Comparison of ENCODE assay signal across 20 mouse cellular contexts in the genomic region with DNA sequence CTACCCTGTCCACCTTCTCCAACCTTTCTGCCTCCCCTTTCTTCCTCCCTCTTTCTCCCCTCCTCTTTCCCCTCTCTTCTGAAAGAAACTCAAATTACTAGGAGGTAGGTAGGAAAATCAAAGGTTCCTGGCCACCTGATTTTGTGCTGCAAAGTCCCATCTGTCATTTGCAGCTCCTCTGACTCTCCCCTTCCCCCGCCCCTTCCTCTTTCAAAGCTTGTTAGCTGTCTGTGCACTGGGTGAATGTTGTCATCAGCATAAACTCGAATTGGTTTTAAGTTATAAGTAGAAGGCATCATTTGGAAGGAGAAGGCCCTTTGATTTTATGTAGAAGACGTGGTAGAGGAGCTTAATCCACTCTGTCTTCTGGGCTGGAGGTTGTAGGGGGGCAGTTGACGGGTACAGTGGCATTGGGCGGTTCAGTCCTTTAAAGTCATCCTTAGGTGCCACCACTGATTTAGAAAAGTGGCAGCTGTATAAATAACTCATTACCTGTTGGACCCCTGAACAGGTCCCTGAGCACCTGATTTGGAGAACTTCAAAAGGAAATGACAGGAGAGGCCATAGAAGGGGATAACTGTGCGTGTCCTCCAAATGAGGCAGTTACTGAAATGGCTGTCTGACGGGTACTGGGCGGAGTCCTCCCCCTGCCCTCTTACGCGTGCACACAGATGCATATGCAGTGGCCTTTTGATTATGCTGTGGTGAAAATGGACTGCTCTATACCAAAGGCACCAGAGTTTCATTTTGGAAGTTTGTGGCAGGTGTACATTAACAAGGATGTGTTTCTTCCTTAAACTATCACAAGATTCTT. TPM values are rescaled to one million over a fixed set of nuclear protein-coding genes. Genes with fewer than 3 reads are reported as not detected.
DNase-seq lines count a peak whose midpoint lies in the region; ATAC-seq and TF ChIP-seq lines count a peak whose summit lies in the region.
"Had no signal": no experiment of that assay in that cellular context is flagged by ENCODE, and none has a peak within 500 bp of the region (broad histone marks: within the 10 kb centered on the region; RNA-seq: fewer than 3 reads in every experiment).

No protein-coding gene starts in this region.

- peak overlapping the region; percentile 27; the same call in 1 of the 2 replicates for H3K27ac ChIP-seq in forebrain, embryonic 10.5 days
- H3K27ac ChIP-seq in forebrain, embryonic 11.5 days (ENCODE audit: low read depth, low read length), result no peak overlapping the region
- no peak overlapping the region for H3K27ac ChIP-seq in CH12.LX (ENCODE audit: insufficient read depth, low read depth)
- H3K27ac ChIP-seq in forebrain, embryonic 13.5 days, result peak overlapping the region; percentile 52
- H3K27ac ChIP-seq in midbrain, embryonic 12.5 days (replicated peaks), result no peak overlapping the region

- no peak for TF ChIP-seq RAD21 in CH12.LX (IDR thresholded peaks at IDR 0.05; ENCODE audit: low read depth, low read length)

- TF ChIP-seq EP300 in CH12.LX (IDR thresholded peaks at IDR 0.05; ENCODE audit: low read length), result no peak

- no peak for DNase-seq in forebrain, embryonic 10.5 days (ENCODE audit: extremely low spot score, low spot score)
- DNase-seq in forebrain, embryonic 11.5 days (ENCODE audit: low spot score), result no peak
- peak; percentile 6 for DNase-seq in CH12.LX (ENCODE audit: extremely low read depth)
- no peak for DNase-seq in ovary, postnatal 36 days (ENCODE audit: low spot score)
- no peak for DNase-seq in right cerebral cortex, postnatal 14 days
- no peak for DNase-seq in lung, postnatal 14 days
- DNase-seq: adrenal gland, adult 8-10 months; cerebellum, adult 11-12 months; embryo, embryonic 11 days; gastrocnemius, postnatal 25 days; heart, postnatal 4 days; kidney, adult 9 months; kidney, postnatal 4 days; lung, adult 2 months; spleen, adult 18-20 months; thymus, adult 18-20 months had no signal

- no peak overlapping the region for H3K4me3 ChIP-seq in forebrain, embryonic 10.5 days
- H3K4me3 ChIP-seq in forebrain, embryonic 11.5 days (ENCODE audit: low read depth, low read length), result no peak overlapping the region
- H3K4me3 ChIP-seq in CH12.LX (replicated peaks in 1 of 3; ENCODE audit: low read depth in 2 of 3, low read length in 2 of 3, poor library complexity in 1 of 3), result no peak overlapping the region
- no peak overlapping the region for H3K4me3 ChIP-seq in forebrain, embryonic 13.5 days
- H3K4me3 ChIP-seq in midbrain, embryonic 12.5 days, result no peak overlapping the region

- dilution Hi-C loops in CH12.LX (cut with MboI; ENCODE audit: extremely low pct_ligation_motif_present, extremely low pct_unique_long_range_greater_than_20kb, low sequenced_read_pairs), result no loop called here

- H3K27me3 ChIP-seq in forebrain, embryonic 10.5 days (ENCODE audit: poor library complexity, severe bottlenecking), result no peaks in the 10 kb centered on the region
- no peaks in the 10 kb centered on the region for H3K27me3 ChIP-seq in forebrain, embryonic 11.5 days (ENCODE audit: control insufficient read depth, insufficient read depth, low read length)
- no peaks in the 10 kb centered on the region for H3K27me3 ChIP-seq in CH12.LX (replicated peaks)
- H3K27me3 ChIP-seq in forebrain, embryonic 13.5 days, result no peaks in the 10 kb centered on the region
- no peaks in the 10 kb centered on the region for H3K27me3 ChIP-seq in midbrain, embryonic 12.5 days

- TF ChIP-seq POLR2A in CH12.LX (IDR thresholded peaks at IDR 0.05; ENCODE audit: low read depth, low read length), result no peak

- no peak for TF ChIP-seq CTCF in CH12.LX (conservative IDR thresholded peaks at IDR 0.05 in 1 of 2, IDR thresholded peaks at IDR 0.05 in 1 of 2; ENCODE audit: low read depth in 2 of 2, low read length in 2 of 2)

- peaks cover 14% of the 10 kb centered on the region for H3K4me1 ChIP-seq in forebrain, embryonic 10.5 days
- H3K4me1 ChIP-seq in forebrain, embryonic 11.5 days (replicated peaks; ENCODE audit: control insufficient read depth, insufficient read depth, low read length), result peaks cover 2% of the 10 kb centered on the region; the same call in 1 of the 2 replicates
- H3K4me1 ChIP-seq in CH12.LX (ENCODE audit: control insufficient read depth in 1 of 2, insufficient read depth in 2 of 2), result peaks cover 0 to 13% of the 10 kb centered on the region in 2 experiments; a peak in 2 of 4 replicates
- H3K4me1 ChIP-seq in forebrain, embryonic 13.5 days, result peaks cover 41% of the 10 kb centered on the region
- H3K4me1 ChIP-seq in midbrain, embryonic 12.5 days, result peaks cover 19% of the 10 kb centered on the region

- peaks cover 4% of the 10 kb centered on the region; the same call in 1 of the 2 replicates for H3K9me3 ChIP-seq in forebrain, embryonic 10.5 days
- no peaks in the 10 kb centered on the region for H3K9me3 ChIP-seq in forebrain, embryonic 11.5 days (ENCODE audit: control insufficient read depth, low read length)
- no peaks in the 10 kb centered on the region for H3K9me3 ChIP-seq in CH12.LX (replicated peaks; ENCODE audit: low read length)
- H3K9me3 ChIP-seq in forebrain, embryonic 13.5 days (replicated peaks), result peaks cover 7% of the 10 kb centered on the region; the same call in 1 of the 2 replicates
- no peaks in the 10 kb centered on the region for H3K9me3 ChIP-seq in midbrain, embryonic 12.5 days

- in situ Hi-C loops in CH12.LX (cut with MboI; ENCODE audit: low pct_ligation_motif_present, low pct_unique_long_range_greater_than_20kb, low sequenced_read_pairs), result no loop called here

- 88% methylated on average over 10 of the region's 10 CpGs for WGBS in forebrain, embryonic 10.5 days
- 84% methylated on average over 10 of the region's 10 CpGs for WGBS in forebrain, embryonic 11.5 days
- WGBS in forebrain, embryonic 13.5 days, result 74% methylated on average over 10 of the region's 10 CpGs
- WGBS in midbrain, embryonic 12.5 days, result 75% methylated on average over 10 of the region's 10 CpGs

- H3K79me2 ChIP-seq in CH12.LX (replicated peaks; ENCODE audit: control insufficient read depth, extremely low read depth, insufficient read depth, poor library complexity, severe bottlenecking), result no peaks in the 10 kb centered on the region

- ATAC-seq in forebrain, embryonic 11.5 days (replicated peaks; ENCODE audit: low FRiP score), result no peak
- no peak for ATAC-seq in forebrain, embryonic 13.5 days
- ATAC-seq in midbrain, embryonic 12.5 days (ENCODE audit: low FRiP score, low read depth), result peak; percentile 47; the same call in 1 of the 2 replicates
- ATAC-seq: inflammation-experienced regulatory T-cells, adult 6 months had no signal

- no peak overlapping the region for H3K4me2 ChIP-seq in forebrain, embryonic 11.5 days (ENCODE audit: low read depth, low read length, severe bottlenecking)
- no peak overlapping the region for H3K4me2 ChIP-seq in CH12.LX (ENCODE audit: insufficient read depth, low read depth, poor library complexity, severe bottlenecking)
- no peak overlapping the region for H3K4me2 ChIP-seq in forebrain, embryonic 13.5 days
- no peak overlapping the region for H3K4me2 ChIP-seq in midbrain, embryonic 12.5 days (replicated peaks)
- H3K4me2 ChIP-seq: heart, embryonic 11.5 days had no signal

- H3K36me3 ChIP-seq in forebrain, embryonic 10.5 days (replicated peaks), result no peaks in the 10 kb centered on the region
- H3K36me3 ChIP-seq in forebrain, embryonic 11.5 days (ENCODE audit: control insufficient read depth, insufficient read depth, low read length), result no peaks in the 10 kb centered on the region
- H3K36me3 ChIP-seq in CH12.LX (replicated peaks in 1 of 2; ENCODE audit: control insufficient read depth in 1 of 2, insufficient read depth in 1 of 2, low read length in 1 of 2), result no peaks in the 10 kb centered on the region
- H3K36me3 ChIP-seq in forebrain, embryonic 13.5 days (ENCODE audit: poor library complexity, severe bottlenecking), result no peaks in the 10 kb centered on the region
- H3K36me3 ChIP-seq in midbrain, embryonic 12.5 days, result no peaks in the 10 kb centered on the region

- H3K9ac ChIP-seq in forebrain, embryonic 11.5 days (ENCODE audit: low read length), result no peak overlapping the region
- H3K9ac ChIP-seq in CH12.LX (ENCODE audit: insufficient read depth, low read depth), result no peak overlapping the region
- H3K9ac ChIP-seq in forebrain, embryonic 13.5 days, result no peak overlapping the region
- no peak overlapping the region; the same call in 1 of the 2 replicates for H3K9ac ChIP-seq in midbrain, embryonic 12.5 days (replicated peaks)

TF ChIP-seq in CH12.LX, 34 proteins besides CTCF, POLR2A, EP300 and RAD21:
- no peak for TF ChIP-seq CHD2 (IDR thresholded peaks at IDR 0.05; ENCODE audit: low read length)
- TF ChIP-seq NELFE (IDR thresholded peaks at IDR 0.05; ENCODE audit: low read depth, low read length), result no peak
- no peak for TF ChIP-seq CHD1 (IDR thresholded peaks at IDR 0.05; ENCODE audit: low read depth, low read length)
- no peak for TF ChIP-seq ZC3H11A (IDR thresholded peaks at IDR 0.05; ENCODE audit: low read depth, low read length)
- TF ChIP-seq KAT2A (IDR thresholded peaks at IDR 0.05; ENCODE audit: insufficient replicate concordance, low read length), result no peak
- TF ChIP-seq UBTF (IDR thresholded peaks at IDR 0.05; ENCODE audit: low read depth, low read length), result no peak
- TF ChIP-seq MEF2A (IDR thresholded peaks at IDR 0.05; ENCODE audit: borderline replicate concordance, low read depth, low read length), result no peak
- TF ChIP-seq ZNF384 (IDR thresholded peaks at IDR 0.05; ENCODE audit: low read depth, low read length), result no peak
- TF ChIP-seq RCOR1 (conservative IDR thresholded peaks at IDR 0.05; ENCODE audit: low read depth, low read length), result no peak
- TF ChIP-seq JUND (conservative IDR thresholded peaks at IDR 0.05; ENCODE audit: low read depth, low read length), result no peak
- TF ChIP-seq TCF12 (IDR thresholded peaks at IDR 0.05; ENCODE audit: low read depth, low read length), result no peak
- TF ChIP-seq MAFK (IDR thresholded peaks at IDR 0.05; ENCODE audit: insufficient replicate concordance, low read length), result no peak
- no peak for TF ChIP-seq TBP (conservative IDR thresholded peaks at IDR 0.05; ENCODE audit: low read depth, low read length)
- no peak for TF ChIP-seq SMC3 (IDR thresholded peaks at IDR 0.05; ENCODE audit: low read depth, low read length)
- no peak for TF ChIP-seq ZMIZ1 (IDR thresholded peaks at IDR 0.05; ENCODE audit: low read depth, low read length)
- TF ChIP-seq USF2 (conservative IDR thresholded peaks at IDR 0.05; ENCODE audit: low read depth, low read length), result no peak

RNA-seq across cellular contexts. Expression of gene Tmem178, which starts 11.8 kb away (rescaled TPM):
- polyA plus RNA-seq in forebrain, embryonic 10.5 days (2016; fragmentation: Nextera tagmentation; extraction: Ambion mirVana), result 3.0 and 4.8 TPM in 2 replicates
- polyA plus RNA-seq in forebrain, embryonic 11.5 days (2014; fragmentation: Nextera tagmentation; extraction: Ambion mirVana), result 13.6 and 14.7 TPM in 2 replicates
- not detected in 2 replicates for total RNA-seq in CH12.LX (2012; rRNA removed)
- total RNA-seq in CH12.LX (2014; rRNA removed), result not detected in 2 replicates
- not detected in 2 replicates for polyA plus RNA-seq in CH12.LX (2012; ENCODE audit: insufficient read length, low read depth)
- 29.7 and 40.4 TPM in 2 replicates for polyA plus RNA-seq in forebrain, embryonic 13.5 days (2015; fragmentation: Nextera tagmentation; extraction: Ambion mirVana)
- 23.4 and 23.5 TPM in 2 replicates for polyA plus RNA-seq in midbrain, embryonic 12.5 days (2016; fragmentation: Nextera tagmentation; extraction: Ambion mirVana)
- polyA plus RNA-seq: inflammation-experienced regulatory T-cells, adult 6 months had no signal

Comparison
In these comparisons a context has a peak if more than half of its experiments do, and no peak if none do; other contexts are left out.
1. H3K27ac ChIP-seq: peak in forebrain, embryonic 10.5 days (single experiment) and forebrain, embryonic 13.5 days (single experiment); none in forebrain, embryonic 11.5 days (single experiment), CH12.LX (single experiment) and midbrain, embryonic 12.5 days (single experiment).